Mouse (Mus musculus) ES-Bruce4 (cell line): ENCODE data around the gene Phospho2. TPM values are rescaled to one million over a fixed set of nuclear protein-coding genes. Genes with fewer than 3 reads are reported as not detected.

ENCODE experiments used
- H3K27ac ChIP-seq: 2 replicates; pipeline ENCODE4 v1.5.1; 2012; ENCODE audit warnings: low read length, inconsistent platforms; ENCODE audit not compliant: insufficient read depth
- H3K27me3 ChIP-seq: 2 replicates; pipeline ENCODE4 v1.6.1; 2012; ENCODE audit warnings: mild to moderate bottlenecking, low read length, inconsistent platforms; ENCODE audit not compliant: control insufficient read depth, poor library complexity, insufficient read depth, severe bottlenecking
- H3K36me3 ChIP-seq: 2 replicates; pipeline ENCODE4 v1.6.1; 2012; ENCODE audit warnings: inconsistent platforms, mild to moderate bottlenecking, low read length, moderate library complexity; ENCODE audit not compliant: control insufficient read depth, poor library complexity, insufficient read depth, severe bottlenecking
- H3K4me1 ChIP-seq: one replicate; pipeline ENCODE4 v1.8.1; 2011; ENCODE audit warnings: low read length; ENCODE audit not compliant: control insufficient read depth, insufficient read depth
- H3K4me3 ChIP-seq: 2 replicates; pipeline ENCODE4 v1.5.1; 2011; ENCODE audit warnings: low read depth, mild to moderate bottlenecking, low read length
- H3K9ac ChIP-seq: 2 replicates; pipeline ENCODE4 v1.6.1; 2012; ENCODE audit warnings: low read depth, mild to moderate bottlenecking, inconsistent platforms; ENCODE audit not compliant: poor library complexity, severe bottlenecking
- H3K9me3 ChIP-seq: replicated peaks from 2 replicates; pipeline ENCODE4 v1.6.1; 2012; ENCODE audit warnings: mild to moderate bottlenecking, low read length, inconsistent platforms; ENCODE audit not compliant: control insufficient read depth, poor library complexity, insufficient read depth, severe bottlenecking
- CTCF ChIP-seq: IDR thresholded peaks from one replicate; pipeline ENCODE4 v1.8.1; 2011; ENCODE audit warnings: low read depth, low read length
- EP300 ChIP-seq: IDR thresholded peaks from 2 replicates; pipeline ENCODE4 v1.6.1; 2011; ENCODE audit warnings: low read depth, low read length; ENCODE audit not compliant: insufficient read depth
- POLR2A ChIP-seq: IDR thresholded peaks from one replicate; pipeline ENCODE4 v1.8.1; 2011; ENCODE audit warnings: low read length; ENCODE audit not compliant: insufficient read depth
- polyA plus RNA-seq: library from polyadenylated mRNA; stranded (reverse); fragments of >200 nt; gene quantifications from 2 replicates; pipeline ENCODE4 v1.2.4, GENCODE M21; 2011; ENCODE audit warnings: low read depth; ENCODE audit not compliant: missing spikeins, insufficient read depth, insufficient read length

The Phospho2 gene
- polyA plus RNA-seq, 1 experiment: 10.2 TPM

- no peaks in the 10 kb centered on the region for H3K27me3 ChIP-seq
- H3K36me3 ChIP-seq: no peaks in the 10 kb centered on the region
- no peaks in the 10 kb centered on the region for H3K9me3 ChIP-seq
Observed at GRCm38 (mm10) chr2:69777985-69778835, 11.2 kb upstream of the Phospho2 start.

GRCm38 (mm10) chr2:69778836-69779177 is 10.6 kb upstream of the Phospho2 start:
- H3K27ac ChIP-seq: no peak overlapping the region
- H3K4me1 ChIP-seq: no peaks in the 10 kb centered on the region

More at GRCm38 (mm10) chr2:69777985-69778835, 11.2 kb upstream of the Phospho2 start:
- Histone ChIP-seq H3K27ac (peak overlapping the region; percentile 44; the same call in 1 of the 2 replicates), H3K9ac (0 out of 2 replicates have a peak overlapping the region, but pooled peaks have one; percentile 26), H3K4me1 (no peaks in the 10 kb centered on the region), H3K4me3 (no peak overlapping the region)
- TF ChIP-seq EP300: no peak
- TF ChIP-seq CTCF: no peak
- no peak for TF ChIP-seq POLR2A

GRCm38 (mm10) chr2:69788974-69789373 is 449 bp upstream of the Phospho2 start:
- TF ChIP-seq POLR2A (no peak), EP300 (no peak), CTCF (no peak)
- H3K27ac ChIP-seq: 0 out of 2 replicates have a peak overlapping the region, but pooled peaks have one; percentile 5

More at GRCm38 (mm10) chr2:69778836-69779177, 10.6 kb upstream of the Phospho2 start:
- TF ChIP-seq CTCF (peak; percentile 27), POLR2A (no peak)
- no peaks in the 10 kb centered on the region for H3K36me3 ChIP-seq
- H3K9ac ChIP-seq: no peak overlapping the region
- H3K9me3 ChIP-seq: no peaks in the 10 kb centered on the region
- H3K27me3 ChIP-seq: no peaks in the 10 kb centered on the region
- no peak overlapping the region for H3K4me3 ChIP-seq

GRCm38 (mm10) chr2:69790285-69790684 is 862 bp downstream of the Phospho2 start:
- no peak overlapping the region for H3K27ac ChIP-seq
- no peaks in the 10 kb centered on the region for H3K9me3 ChIP-seq
- H3K4me3 ChIP-seq: no peak overlapping the region
- peaks cover 2% of the 10 kb centered on the region for H3K4me1 ChIP-seq
- no peak for TF ChIP-seq POLR2A
- TF ChIP-seq EP300: no peak
- peak; percentile 89 for TF ChIP-seq CTCF
- H3K36me3 ChIP-seq: no peaks in the 10 kb centered on the region; the same call in 1 of the 2 replicates
- no peaks in the 10 kb centered on the region for H3K27me3 ChIP-seq
- H3K9ac ChIP-seq: no peak overlapping the region

More at GRCm38 (mm10) chr2:69788974-69789373, 449 bp upstream of the Phospho2 start:
- Histone ChIP-seq H3K36me3 (no peaks in the 10 kb centered on the region; the same call in 1 of the 2 replicates), H3K4me3 (peak overlapping the region; percentile 76), H3K9me3 (no peaks in the 10 kb centered on the region), H3K4me1 (peaks cover 2% of the 10 kb centered on the region), H3K27me3 (no peaks in the 10 kb centered on the region), H3K9ac (peak overlapping the region; percentile 50)

GRCm38 (mm10) chr2:69790722-69791121 is 1.3 kb downstream of the Phospho2 start:
- no peak for TF ChIP-seq POLR2A
- no peak for TF ChIP-seq EP300
- no peak for TF ChIP-seq CTCF
- no peak overlapping the region for H3K4me3 ChIP-seq

GRCm38 (mm10) chr2:69802911-69803312 is 13.5 kb downstream of the Phospho2 start:
- Histone ChIP-seq H3K9me3 (peaks cover 3% of the 10 kb centered on the region; the same call in 1 of the 2 replicates), H3K9ac (no peak overlapping the region), H3K36me3 (no peaks in the 10 kb centered on the region), H3K27ac (no peak overlapping the region), H3K4me3 (no peak overlapping the region; the same call in 1 of the 2 replicates), H3K4me1 (no peaks in the 10 kb centered on the region), H3K27me3 (no peaks in the 10 kb centered on the region)
- TF ChIP-seq CTCF (peak; percentile 90), POLR2A (no peak)

More at GRCm38 (mm10) chr2:69790722-69791121, 1.3 kb downstream of the Phospho2 start:
- Histone ChIP-seq H3K9ac (no peak overlapping the region), H3K9me3 (no peaks in the 10 kb centered on the region), H3K27ac (no peak overlapping the region), H3K4me1 (peaks cover 2% of the 10 kb centered on the region), H3K36me3 (no peaks in the 10 kb centered on the region; the same call in 1 of the 2 replicates), H3K27me3 (no peaks in the 10 kb centered on the region)
